Comparison of ENCODE assay signal across 11 mouse cellular contexts in the genomic region with DNA sequence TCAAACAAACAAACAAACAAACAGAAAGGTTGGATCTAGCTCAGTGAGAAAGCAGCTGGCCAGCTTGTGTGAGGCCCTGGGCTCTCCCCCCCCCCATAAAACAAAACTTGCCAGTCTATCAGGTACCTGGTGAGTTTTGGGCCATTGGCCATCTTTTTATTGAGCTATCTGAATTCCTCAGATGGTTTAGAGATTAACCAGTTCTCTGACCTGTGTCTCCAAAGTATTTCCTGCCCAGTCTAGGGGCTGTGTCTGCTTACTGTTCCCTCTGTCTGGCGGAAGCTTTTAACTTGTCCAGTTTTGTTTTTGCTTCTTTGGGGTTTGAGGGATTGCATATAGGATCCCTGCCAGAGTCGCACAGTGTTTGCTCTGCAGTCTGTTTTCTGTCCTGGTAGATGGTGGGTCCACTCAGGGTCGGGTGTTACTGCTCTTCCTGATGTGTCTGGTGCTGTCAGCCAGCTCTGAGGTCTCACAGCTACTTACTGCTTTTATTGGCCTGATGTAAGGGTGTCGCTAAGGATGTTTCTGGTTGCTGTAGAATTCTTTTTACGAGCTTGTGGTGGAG. TPM values are rescaled to one million over a fixed set of nuclear protein-coding genes. Genes with fewer than 3 reads are reported as not detected.
A peak's percentile ranks its signal among the peaks of the same experiment; 100 is the strongest.
DNase-seq lines count a peak whose midpoint lies in the region; ATAC-seq and TF ChIP-seq lines count a peak whose summit lies in the region.
"Had no signal": no experiment of that assay in that cellular context is flagged by ENCODE, and none has a peak within 500 bp of the region (broad histone marks: within the 10 kb centered on the region; RNA-seq: fewer than 3 reads in every experiment).

No protein-coding gene starts in this region.

- in situ Hi-C loops in Patski (cut with MboI; ENCODE audit: low pct_unique_long_range_greater_than_20kb) = loop anchor here (5.0 kb wide), 1 partner anchor 54 kb away; the partner anchor contains the start of gene Efhd2

- no peaks in the 10 kb centered on the region for H3K27me3 ChIP-seq in heart, postnatal 0 days (ENCODE audit: control insufficient read depth, insufficient read depth, low read length)
- no peaks in the 10 kb centered on the region for H3K27me3 ChIP-seq in Patski
- H3K27me3 ChIP-seq in intestine, embryonic 15.5 days (replicated peaks) = 0 out of 2 replicates have a peak, but pooled peaks cover 2% of the 10 kb centered on the region

- no peak overlapping the region for H3K9ac ChIP-seq in heart, postnatal 0 days (replicated peaks; ENCODE audit: low read depth, low read length)
- no peak overlapping the region for H3K9ac ChIP-seq in intestine, embryonic 15.5 days

- peak; percentile 16 for DNase-seq in heart, postnatal 0 days (ENCODE audit: low spot score)
- DNase-seq in heart, adult 18-20 months = no peak
- DNase-seq in Patski (ENCODE audit: low read depth, low spot score) = no peak
- peak; percentile 62 for DNase-seq in kidney, postnatal 14 days
- no peak for DNase-seq in c-Kit-positive CD71-positive TER-119-positive erythroid progenitor cells, embryonic 14.5 days (ENCODE audit: low spot score)
- no peak for DNase-seq in thymus, postnatal 10 days (ENCODE audit: low spot score in 2 of 2)
- DNase-seq: adrenal gland, postnatal 14 days had no signal

- no peaks in the 10 kb centered on the region; the same call in 1 of the 2 replicates for H3K4me1 ChIP-seq in heart, postnatal 0 days (ENCODE audit: control insufficient read depth, insufficient read depth)
- peaks cover 11% of the 10 kb centered on the region for H3K4me1 ChIP-seq in intestine, embryonic 15.5 days (replicated peaks)
- H3K4me1 ChIP-seq: megakaryocyte, embryonic 14.5 days had no signal

- no peaks in the 10 kb centered on the region for H3K9me3 ChIP-seq in heart, postnatal 0 days (replicated peaks; ENCODE audit: control insufficient read depth, low read length)
- H3K9me3 ChIP-seq in intestine, embryonic 15.5 days = no peaks in the 10 kb centered on the region
- H3K9me3 ChIP-seq: forebrain, embryonic 10.5 days; megakaryocyte, embryonic 14.5 days had no signal

- WGBS in heart, postnatal 0 days = 54% methylated on average over 5 of the region's 5 CpGs
- 26% methylated on average over 5 of the region's 5 CpGs for WGBS in intestine, embryonic 15.5 days

- TF ChIP-seq EP300 in heart, postnatal 0 days (IDR thresholded peaks at IDR 0.05; ENCODE audit: low read depth) = no peak

- POLR2A ChIA-PET in Patski (lab: Charles Lee) = interaction anchor here (1.0 to 1.2 kb wide), 2 partner anchors 9 to 61 kb away, joined by 3 read pairs; no protein-coding TSS in a partner anchor

- no peak overlapping the region for H3K4me2 ChIP-seq in heart, postnatal 0 days (ENCODE audit: low read depth, low read length)
- no peak overlapping the region for H3K4me2 ChIP-seq in intestine, embryonic 15.5 days (replicated peaks)

- H3K36me3 ChIP-seq in heart, postnatal 0 days (replicated peaks; ENCODE audit: control insufficient read depth, insufficient read depth, low read length) = no peaks in the 10 kb centered on the region
- H3K36me3 ChIP-seq in intestine, embryonic 15.5 days = no peaks in the 10 kb centered on the region
- H3K36me3 ChIP-seq: forebrain, embryonic 10.5 days had no signal

- no peak for TF ChIP-seq CTCF in heart, postnatal 0 days (IDR thresholded peaks at IDR 0.05; ENCODE audit: low read depth)
- no peak for TF ChIP-seq CTCF in Patski (IDR thresholded peaks at IDR 0.05)

- ATAC-seq in heart, postnatal 0 days (ENCODE audit: insufficient read depth, low read depth) = peak; percentile 31; the same call in 1 of the 2 replicates
- ATAC-seq in Patski = peak; percentile 50
- peak; percentile 67 for ATAC-seq in intestine, embryonic 15.5 days
- ATAC-seq in activated CD4-positive, CD25-positive, alpha-beta regulatory T cell, adult 4 months = no peak

- H3K4me3 ChIP-seq in heart, postnatal 0 days (ENCODE audit: low read depth, low read length) = no peak overlapping the region
- no peak overlapping the region for H3K4me3 ChIP-seq in intestine, embryonic 15.5 days (replicated peaks)
- H3K4me3 ChIP-seq: forebrain, embryonic 10.5 days; megakaryocyte, embryonic 14.5 days had no signal

- CTCF ChIA-PET in Patski (lab: Charles Lee) = interaction anchor here (1.4 to 2.1 kb wide), 4 partner anchors 13 to 68 kb away, joined by 4 to 10 read pairs (median 5); no protein-coding TSS in a partner anchor

- no peak overlapping the region for H3K27ac ChIP-seq in heart, postnatal 0 days (ENCODE audit: low read depth)
- H3K27ac ChIP-seq in intestine, embryonic 15.5 days = no peak overlapping the region
- H3K27ac ChIP-seq: forebrain, embryonic 10.5 days had no signal

RNA-seq across cellular contexts. Expression of gene Efhd2, which starts 51.1 kb away (rescaled TPM):
- 42.7 and 42.9 TPM in 2 replicates for total RNA-seq in heart, postnatal 0 days (2014; rRNA removed; ENCODE audit: low replicate concordance)
- 54.5 and 56.9 TPM in 2 replicates for polyA plus RNA-seq in heart, postnatal 0 days (2015; fragmentation: Nextera tagmentation; extraction: Ambion mirVana)
- total RNA-seq in heart, adult 18-20 months (2021) = 10 to 100 TPM; 21.7 to 22.8 TPM
- polyA plus RNA-seq in Patski (2021) = 54.6 TPM
- polyA plus RNA-seq in intestine, embryonic 15.5 days (2015; fragmentation: Nextera tagmentation; extraction: Ambion mirVana) = 136 and 138 TPM in 2 replicates
- 10 to 100 TPM; 23.5 to 26.9 TPM for polyA plus RNA-seq in activated CD4-positive, CD25-positive, alpha-beta regulatory T cell, adult 4 months (2017; shearing (Covaris generic))

Comparison
In these comparisons a context has a peak if more than half of its experiments do, and no peak if none do; other contexts are left out.
1. DNase-seq: peak in heart, postnatal 0 days (single experiment) and kidney, postnatal 14 days (single experiment); none in heart, adult 18-20 months (0 of 2), Patski (single experiment), c-Kit-positive CD71-positive TER-119-positive erythroid progenitor cells, embryonic 14.5 days (single experiment) and thymus, postnatal 10 days (0 of 2).